Mouse (Mus musculus): ENCODE measurements around the gene Ctsh. TPM values are rescaled to one million over a fixed set of nuclear protein-coding genes. Genes with fewer than 3 reads are reported as not detected.
A peak's percentile ranks its signal among the peaks of the same experiment; 100 is the strongest.
"Not testable (repeated sequence)": the region's sequence is repeated elsewhere in the genome, so short reads cannot be mapped to it uniquely, and the experiment has no call there.

The Ctsh gene
- total RNA-seq (2021), result 10 to 100 TPM; 23.4 to 25.5 TPM

GRCm38 (mm10) chr9:90053852-90054251 is at the start of gene Ctsh:
Ctsh (plus strand) TSS chr9:90054152.
- no peak for DNase-seq (ENCODE audit: extremely low spot score in 1 of 2, low spot score in 2 of 2)
- intact Hi-C loops (cut with DNase I), result no loop called here

- DNase-seq (ENCODE audit: extremely low spot score in 1 of 2, low spot score in 2 of 2), result no peak
- intact Hi-C loops (cut with DNase I), result no loop called here
These were observed 47.5 kb upstream of the Ctsh start for GRCm38 (mm10) chr9:90006432-90006831.

- intact Hi-C loops (cut with DNase I), result no loop called here
- DNase-seq (ENCODE audit: extremely low spot score in 1 of 2, low spot score in 2 of 2), result no peak
These were observed 46.9 kb upstream of the Ctsh start for GRCm38 (mm10) chr9:90007094-90007493.

GRCm38 (mm10) chr9:90008138-90008537 is 45.8 kb upstream of the Ctsh start:
- DNase-seq (ENCODE audit: extremely low spot score in 1 of 2, low spot score in 2 of 2), result no peak
- intact Hi-C loops (cut with DNase I), result no loop called here

GRCm38 (mm10) chr9:90011849-90012248 is 42.1 kb upstream of the Ctsh start:
- intact Hi-C loops (cut with DNase I), result no loop called here
- no peak for DNase-seq (ENCODE audit: extremely low spot score in 1 of 2, low spot score in 2 of 2)

GRCm38 (mm10) chr9:90014649-90015048 is 39.3 kb upstream of the Ctsh start:
- no peak for DNase-seq (ENCODE audit: extremely low spot score in 1 of 2, low spot score in 2 of 2)
- intact Hi-C loops (cut with DNase I), result no loop called here

GRCm38 (mm10) chr9:90016204-90016603 is 37.7 kb upstream of the Ctsh start:
- no peak for DNase-seq (ENCODE audit: extremely low spot score in 1 of 2, low spot score in 2 of 2)
- intact Hi-C loops (cut with DNase I), result no loop called here

- intact Hi-C loops (cut with DNase I), result no loop called here
- DNase-seq (ENCODE audit: extremely low spot score in 1 of 2, low spot score in 2 of 2), result peak; percentile 28 to 57
These were observed 33.1 kb upstream of the Ctsh start for GRCm38 (mm10) chr9:90020866-90021265.

- DNase-seq (ENCODE audit: extremely low spot score in 1 of 2, low spot score in 2 of 2), result no peak
- intact Hi-C loops (cut with DNase I), result no loop called here
These were observed 32.5 kb upstream of the Ctsh start for GRCm38 (mm10) chr9:90021442-90021841.

GRCm38 (mm10) chr9:90027709-90028108 is 26.2 kb upstream of the Ctsh start:
- intact Hi-C loops (cut with DNase I), result no loop called here
- DNase-seq (ENCODE audit: extremely low spot score in 1 of 2, low spot score in 2 of 2), result no peak

- intact Hi-C loops (cut with DNase I), result no loop called here
- no peak for DNase-seq (ENCODE audit: extremely low spot score in 1 of 2, low spot score in 2 of 2)
These were observed 20.0 kb upstream of the Ctsh start for GRCm38 (mm10) chr9:90033922-90034321.

GRCm38 (mm10) chr9:90035168-90035567 is 18.8 kb upstream of the Ctsh start:
- intact Hi-C loops (cut with DNase I), result no loop called here
- DNase-seq (ENCODE audit: extremely low spot score in 1 of 2, low spot score in 2 of 2), result no peak

GRCm38 (mm10) chr9:90035794-90036193 is 18.2 kb upstream of the Ctsh start:
- intact Hi-C loops (cut with DNase I), result no loop called here
- no peak for DNase-seq (ENCODE audit: extremely low spot score in 1 of 2, low spot score in 2 of 2)

GRCm38 (mm10) chr9:90036313-90036712 is 17.6 kb upstream of the Ctsh start:
- intact Hi-C loops (cut with DNase I), result no loop called here
- DNase-seq (ENCODE audit: extremely low spot score in 1 of 2, low spot score in 2 of 2), result no peak

- no peak for DNase-seq (ENCODE audit: extremely low spot score in 1 of 2, low spot score in 2 of 2)
- intact Hi-C loops (cut with DNase I), result no loop called here
These were observed 15.4 kb upstream of the Ctsh start for GRCm38 (mm10) chr9:90038535-90038934.

GRCm38 (mm10) chr9:90040916-90041315 is 13.0 kb upstream of the Ctsh start:
- DNase-seq (ENCODE audit: extremely low spot score in 1 of 2, low spot score in 2 of 2), result no peak
- intact Hi-C loops (cut with DNase I), result no loop called here

GRCm38 (mm10) chr9:90041556-90041955 is 12.4 kb upstream of the Ctsh start:
- DNase-seq (ENCODE audit: extremely low spot score in 1 of 2, low spot score in 2 of 2), result no peak
- intact Hi-C loops (cut with DNase I), result no loop called here

- intact Hi-C loops (cut with DNase I); DNase-seq (ENCODE audit: extremely low spot score in 1 of 2, low spot score in 2 of 2): not testable (repeated sequence)
These were observed 11.0 kb upstream of the Ctsh start for GRCm38 (mm10) chr9:90042906-90043305.

GRCm38 (mm10) chr9:90045191-90045590 is 8.8 kb upstream of the Ctsh start:
- intact Hi-C loops (cut with DNase I), result no loop called here
- DNase-seq (ENCODE audit: extremely low spot score in 1 of 2, low spot score in 2 of 2), result no peak

GRCm38 (mm10) chr9:90047937-90048627 is 5.9 kb upstream of the Ctsh start:
- intact Hi-C loops (cut with DNase I), result no loop called here
- DNase-seq (ENCODE audit: extremely low spot score in 1 of 2, low spot score in 2 of 2), result peak in 1 of 2 experiments; percentile 70
